Mouse (Mus musculus) MEL (cell line): ENCODE results near the gene Ctsl.

ENCODE experiments used
- CTCF ChIP-seq, 3 experiments: IDR thresholded peaks in 2 of 3; conservative IDR thresholded peaks in 1 of 3; 2 replicates each; pipeline ENCODE4 v1.5.1; 2011 to 2012; ENCODE audit warnings: low read length in 3 of 3, low read depth in 2 of 3, mild to moderate bottlenecking in 2 of 3, improper control_type of control experiment in 1 of 3, inconsistent platforms in 1 of 3, mixed read lengths in 1 of 3, moderate library complexity in 1 of 3; ENCODE audit not compliant: control insufficient read depth in 1 of 3, insufficient read depth in 1 of 3, poor library complexity in 1 of 3, severe bottlenecking in 1 of 3
- EP300 ChIP-seq, 2 experiments: IDR thresholded peaks; 2 replicates each; pipeline ENCODE4 v1.6.1; 2011; ENCODE audit warnings: improper control_type of control experiment in 2 of 2, low read length in 2 of 2, low read depth in 1 of 2, mild to moderate bottlenecking in 1 of 2
- ETS1 ChIP-seq: IDR thresholded peaks from 2 replicates; pipeline ENCODE4 v1.6.1; 2012; ENCODE audit warnings: low read depth, mild to moderate bottlenecking, inconsistent platforms, low read length, improper control_type of control experiment, moderate library complexity
- GATA1 ChIP-seq: IDR thresholded peaks from 2 replicates; pipeline ENCODE4 v1.6.1; 2011; ENCODE audit warnings: low read depth, low read length, improper control_type of control experiment
- POLR2A ChIP-seq, 2 experiments: IDR thresholded peaks; 2 replicates each; pipeline ENCODE4 v1.6.1; 2011 to 2012; ENCODE audit warnings: low read length in 2 of 2, mild to moderate bottlenecking in 2 of 2, control low read depth in 1 of 2, improper control_type of control experiment in 1 of 2, low read depth in 1 of 2, moderate library complexity in 1 of 2; ENCODE audit not compliant: control insufficient read depth in 1 of 2, insufficient read depth in 1 of 2, poor library complexity in 1 of 2
- TAL1 ChIP-seq: IDR thresholded peaks from 2 replicates; pipeline ENCODE4 v1.6.1; 2012; ENCODE audit warnings: mild to moderate bottlenecking, inconsistent platforms, low read length, moderate library complexity, mixed read lengths
- USF1 ChIP-seq: IDR thresholded peaks from 2 replicates; pipeline ENCODE4 v1.6.1; 2014; ENCODE audit warnings: low read depth, mild to moderate bottlenecking, inconsistent platforms, low read length, improper control_type of control experiment, moderate library complexity

- TF ChIP-seq GATA1 (no peak), ETS1 (no peak), TAL1 (no peak), POLR2A (IDR thresholded peaks at IDR 0.05; ENCODE audit: control insufficient read depth in 1 of 2, insufficient read depth in 1 of 2, low read depth in 1 of 2, low read length in 2 of 2, poor library complexity in 1 of 2) (no peak), CTCF (IDR thresholded peaks at IDR 0.05 in 2 of 3, conservative IDR thresholded peaks at IDR 0.05 in 1 of 3; ENCODE audit: control insufficient read depth in 1 of 3, insufficient read depth in 1 of 3, low read depth in 2 of 3, low read length in 3 of 3, poor library complexity in 1 of 3, severe bottlenecking in 1 of 3) (no peak), USF1 (no peak), EP300 (IDR thresholded peaks at IDR 0.05; ENCODE audit: low read depth in 1 of 2, low read length in 2 of 2) (no peak)
Measured at GRCm38 (mm10) chr13:64380251-64380650, 9.6 kb upstream of the Ctsl start.
